Mouse (Mus musculus) cortical plate, adult 2 months (tissue): ENCODE measurements around the gene Gper1.

ENCODE experiments used
- CTCF ChIP-seq: fragments of 200-500 bp; IDR thresholded peaks from 2 replicates; pipeline ENCODE4 v1.5.1; 2011; ENCODE audit warnings: mild to moderate bottlenecking, control low read depth, low read length; ENCODE audit not compliant: insufficient read depth; ENCODE audit errors: extremely low read depth
- POLR2A ChIP-seq: fragments of 200-500 bp; IDR thresholded peaks from 2 replicates; pipeline ENCODE4 v1.6.1; 2011; ENCODE audit warnings: mild to moderate bottlenecking, low read length, control low read depth; ENCODE audit not compliant: insufficient read depth; ENCODE audit errors: extremely low read depth

GRCm38 (mm10) chr5:139379771-139380384 lies 43.1 kb upstream of the Gper1 start:
- TF ChIP-seq CTCF = no peak
- no peak for TF ChIP-seq POLR2A
